Mouse (Mus musculus) brain, embryonic 14.5 days (tissue): ENCODE results near the gene Rhd. TPM values are rescaled to one million over a fixed set of nuclear protein-coding genes. Genes with fewer than 3 reads are reported as not detected.
"Not testable (repeated sequence)": the region's sequence is repeated elsewhere in the genome, so short reads cannot be mapped to it uniquely, and the experiment has no call there.

ENCODE experiments used
- DNase-seq: peaks from one replicate; pipeline ENCODE4 v3.0.0-alpha.2; 2011; ENCODE audit warnings: low read depth
- CTCF ChIP-seq: fragments of 200-500 bp; IDR thresholded peaks from 2 replicates; pipeline ENCODE4 v1.5.1; 2012; ENCODE audit warnings: inconsistent platforms, mild to moderate bottlenecking, moderate library complexity, borderline replicate concordance; ENCODE audit not compliant: insufficient read depth, insufficient read length; ENCODE audit errors: extremely low read depth
- POLR2A ChIP-seq: fragments of 200-500 bp; IDR thresholded peaks from 2 replicates; pipeline ENCODE4 v1.6.1; 2012; ENCODE audit warnings: mild to moderate bottlenecking, inconsistent platforms, borderline replicate concordance; ENCODE audit not compliant: poor library complexity, insufficient read depth, insufficient read length, severe bottlenecking; ENCODE audit errors: extremely low read depth
- polyA plus RNA-seq: library from polyadenylated mRNA; depleted of rRNA; stranded (reverse); fragments of >200 nt; gene quantifications from 2 replicates; pipeline ENCODE4 v1.2.3, GENCODE M21; 2012; rRNA removed

The Rhd gene
- 0.53 and 0.57 TPM in 2 replicates for polyA plus RNA-seq

GRCm38 (mm10) chr4:134863937-134864729 lies at the start of gene Rhd:
TSS of gene Rhd (plus strand) at chr4:134864536.
- TF ChIP-seq CTCF: no peak
- TF ChIP-seq POLR2A: no peak
- DNase-seq: no peak

- TF ChIP-seq POLR2A (no peak), CTCF (no peak)
- no peak for DNase-seq
Observed at GRCm38 (mm10) chr4:134817706-134818105, 46.6 kb upstream of the Rhd start.

DNA sequence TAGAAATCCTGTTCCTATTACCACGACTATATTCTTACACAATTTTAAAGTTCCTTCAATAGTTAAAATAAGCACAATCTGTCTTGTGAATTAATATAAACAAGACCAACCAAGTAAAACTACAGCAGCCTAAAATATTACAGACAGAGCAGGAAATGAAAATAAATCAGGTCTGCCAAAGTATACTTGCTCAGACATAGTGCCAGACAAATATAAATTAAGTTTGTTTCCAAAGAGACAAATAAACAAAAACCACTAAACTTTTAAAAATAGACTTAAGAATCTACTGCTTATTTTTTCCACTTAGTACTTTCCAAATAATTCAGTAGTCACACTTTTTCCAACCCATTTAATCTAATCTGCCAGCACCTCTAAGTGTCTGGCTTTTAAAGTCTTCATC lies 43.3 kb upstream of the Rhd start:
- no peak for DNase-seq
- no peak for TF ChIP-seq CTCF
- TF ChIP-seq POLR2A: no peak

- DNase-seq: no peak
- TF ChIP-seq CTCF: no peak
- no peak for TF ChIP-seq POLR2A
Observed at GRCm38 (mm10) chr4:134823560-134823959, 40.8 kb upstream of the Rhd start.

GRCm38 (mm10) chr4:134825864-134826263 lies 38.5 kb upstream of the Rhd start:
- DNase-seq: not testable (repeated sequence)

DNA sequence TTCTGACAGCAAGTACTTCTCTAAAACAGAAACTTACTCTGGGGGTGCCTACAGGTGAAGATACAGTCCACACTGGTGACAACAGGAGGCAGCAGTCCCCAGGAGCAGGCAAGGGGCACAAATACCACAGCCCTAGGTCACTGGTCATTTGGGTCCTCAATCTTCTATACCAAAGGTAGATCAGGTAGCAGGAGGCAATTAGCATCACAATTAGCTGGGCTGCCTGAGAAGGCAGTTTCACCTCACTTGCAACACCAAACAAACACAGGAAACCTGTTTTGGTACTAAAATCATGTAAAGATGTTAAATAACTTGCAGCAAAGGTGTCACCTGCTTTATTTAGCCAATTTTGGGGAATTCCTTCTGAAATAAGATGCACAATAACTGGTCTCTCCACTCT lies 38.0 kb upstream of the Rhd start:
- DNase-seq: no peak
- TF ChIP-seq CTCF (no peak), POLR2A (no peak)

DNA sequence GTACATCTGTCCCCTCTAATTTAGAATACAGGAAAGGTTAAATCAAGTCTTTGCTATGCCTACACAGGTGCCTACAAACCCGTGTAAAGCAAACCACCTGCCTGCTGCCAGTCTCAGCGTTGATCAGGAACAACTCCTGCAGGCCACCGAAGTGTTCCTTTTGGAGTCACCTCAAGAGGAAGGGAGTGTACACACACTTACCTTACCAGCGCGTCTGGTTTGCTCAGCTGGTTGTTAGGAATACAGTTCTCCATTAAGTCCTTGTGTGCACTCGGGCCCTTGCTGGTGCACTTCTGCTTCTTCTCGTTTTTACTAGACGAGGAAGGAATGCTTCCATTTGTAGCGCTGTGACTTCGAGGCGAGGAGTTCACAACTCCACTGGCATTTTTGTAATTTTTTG lies 36.5 kb upstream of the Rhd start:
- TF ChIP-seq CTCF: no peak
- TF ChIP-seq POLR2A: no peak
- no peak for DNase-seq

DNA sequence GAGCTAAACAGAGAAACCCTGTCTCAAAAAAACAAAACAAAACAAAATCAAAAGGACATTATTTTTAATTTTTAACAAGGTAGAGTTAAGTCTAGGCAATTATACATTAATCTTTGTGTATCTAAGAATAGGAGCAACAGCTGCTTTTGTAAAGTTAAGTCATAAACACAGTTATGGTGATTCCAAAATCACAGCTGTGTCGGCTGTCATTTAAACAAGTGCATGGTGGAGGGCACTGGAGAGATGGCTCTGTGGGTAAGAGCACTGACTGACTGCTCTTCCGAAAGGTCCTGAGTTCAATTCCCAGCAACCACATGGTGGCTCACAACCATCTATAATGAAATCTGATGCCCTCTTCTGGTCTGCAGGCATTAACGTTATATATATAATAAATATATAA lies 32.4 kb upstream of the Rhd start:
- DNase-seq: no peak
- no peak for TF ChIP-seq POLR2A
- no peak for TF ChIP-seq CTCF

DNA sequence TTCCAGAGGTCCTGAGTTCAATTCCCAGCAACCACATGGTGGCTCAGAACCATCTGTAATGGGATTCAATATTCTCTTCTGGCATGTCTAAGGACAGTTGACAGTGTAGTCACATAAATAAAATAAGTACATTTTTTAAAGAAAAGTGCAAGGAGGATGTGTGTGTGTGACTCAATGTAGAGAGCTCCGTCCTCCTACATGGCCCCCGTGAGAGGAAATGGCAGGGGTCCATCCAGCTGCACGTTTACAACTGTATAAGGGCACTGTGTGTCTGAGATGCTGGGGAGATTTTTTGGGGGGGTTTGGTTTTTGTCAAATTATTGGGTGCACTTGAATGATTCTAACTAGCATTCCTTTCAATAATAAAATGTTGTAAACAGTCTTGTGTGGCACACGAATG lies 28.9 kb upstream of the Rhd start:
- TF ChIP-seq CTCF (no peak), POLR2A (no peak)

GRCm38 (mm10) chr4:134838221-134838620 lies 26.1 kb upstream of the Rhd start:
- no peak for TF ChIP-seq POLR2A
- TF ChIP-seq CTCF: no peak
- DNase-seq: no peak

More for the DNA sequence above, 28.9 kb upstream of the Rhd start:
- DNase-seq: no peak

GRCm38 (mm10) chr4:134838706-134839105 lies 25.6 kb upstream of the Rhd start:
- not testable (repeated sequence) for DNase-seq

- no peak for TF ChIP-seq POLR2A
- no peak for TF ChIP-seq CTCF
- DNase-seq: no peak
Observed at GRCm38 (mm10) chr4:134840231-134840630, 24.1 kb upstream of the Rhd start.
